Mouse (Mus musculus) erythroblast, embryonic 14.5 days (primary cell): Measurements from ENCODE around the gene Tmem132d.

Source experiments
- GATA1 ChIP-seq: IDR thresholded peaks from 2 replicates; pipeline ENCODE4 v1.6.1; 2012; ENCODE audit warnings: low read length, inconsistent platforms, mixed read lengths
- TAL1 ChIP-seq: IDR thresholded peaks from 3 replicates; pipeline ENCODE4 v1.6.1; 2012; ENCODE audit warnings: low read length, inconsistent platforms, mixed read lengths

DNA sequence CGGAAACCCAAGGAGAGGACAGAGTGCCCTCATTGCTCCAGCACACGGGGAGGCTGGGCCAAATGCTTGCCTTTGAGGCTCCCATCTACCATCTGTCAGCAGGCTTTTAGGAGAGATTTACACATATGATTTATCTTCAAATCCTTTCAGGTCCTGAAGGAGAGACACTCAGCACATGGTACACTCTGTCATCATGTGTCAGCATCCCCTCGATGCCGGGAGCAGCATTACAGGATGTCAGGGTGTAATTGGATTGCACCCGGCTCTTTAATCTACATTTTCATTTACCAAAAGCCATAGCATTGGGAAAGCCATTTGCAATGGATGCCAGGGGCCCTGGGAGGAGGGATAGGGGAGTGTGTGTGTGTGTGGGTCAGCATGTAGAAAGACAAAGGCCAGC lies 651.7 kb downstream of the Tmem132d start:
- TF ChIP-seq TAL1 (no peak), GATA1 (no peak)
